Mouse (Mus musculus) brown adipose tissue, adult 24 weeks (tissue): Measurements from ENCODE around the gene Homer2. TPM values are rescaled to one million over a fixed set of nuclear protein-coding genes. Genes with fewer than 3 reads are reported as not detected.

Experiments used
- H3K27ac ChIP-seq: fragments of 200-500 bp; replicated peaks from 2 replicates; pipeline ENCODE4 v1.5.1; 2012; ENCODE audit warnings: low read depth, mild to moderate bottlenecking, low read length
- H3K4me1 ChIP-seq: fragments of 200-500 bp; 2 replicates; pipeline ENCODE4 v1.6.1; 2012; ENCODE audit warnings: low read length, mixed read lengths; ENCODE audit not compliant: control insufficient read depth, insufficient read depth, insufficient read length
- H3K4me3 ChIP-seq: fragments of 200-500 bp; 2 replicates; pipeline ENCODE4 v1.5.1; 2012; ENCODE audit warnings: low read depth, mild to moderate bottlenecking, low read length, moderate library complexity; ENCODE audit not compliant: insufficient read depth
- polyA plus RNA-seq: library from polyadenylated mRNA; stranded (reverse); fragments of >200 nt; gene quantifications from 2 replicates; pipeline ENCODE4 v1.2.4, GENCODE M21; 2012; ENCODE audit not compliant: missing spikeins, insufficient read depth, insufficient read length

Homer2 gene
- polyA plus RNA-seq = 1.0 and 1.1 TPM in 2 replicates

- H3K4me3 ChIP-seq = peak within 1 kb of the TSS; percentile 60
- H3K27ac ChIP-seq = no peak within 1 kb of the TSS
- no peaks in the 10 kb centered on the region for H3K4me1 ChIP-seq
These were observed at the start of gene Homer2 for GRCm38 (mm10) chr7:81707471-81708140. Homer2 (minus strand) TSS chr7:81707527.

- H3K27ac ChIP-seq = no peak overlapping the region
- no peaks in the 10 kb centered on the region for H3K4me1 ChIP-seq
- H3K4me3 ChIP-seq = no peak overlapping the region
These were observed 40.6 kb upstream of the Homer2 start for GRCm38 (mm10) chr7:81747956-81748355.

- no peaks in the 10 kb centered on the region for H3K4me1 ChIP-seq
- no peak overlapping the region for H3K4me3 ChIP-seq
- no peak overlapping the region for H3K27ac ChIP-seq
These were observed 36.8 kb upstream of the Homer2 start for GRCm38 (mm10) chr7:81744145-81744544.

GRCm38 (mm10) chr7:81740010-81740409, 32.7 kb upstream of the Homer2 start:
- H3K4me3 ChIP-seq = no peak overlapping the region
- H3K4me1 ChIP-seq = no peaks in the 10 kb centered on the region
- no peak overlapping the region for H3K27ac ChIP-seq

- Histone ChIP-seq H3K27ac (no peak overlapping the region), H3K4me3 (no peak overlapping the region), H3K4me1 (no peaks in the 10 kb centered on the region)
These were observed 31.5 kb upstream of the Homer2 start for GRCm38 (mm10) chr7:81738720-81739385.

- Histone ChIP-seq H3K4me1 (no peaks in the 10 kb centered on the region), H3K27ac (no peak overlapping the region), H3K4me3 (no peak overlapping the region)
These were observed 28.1 kb upstream of the Homer2 start for GRCm38 (mm10) chr7:81735300-81736048.

- H3K4me1 ChIP-seq = no peaks in the 10 kb centered on the region
These were observed 25.1 kb upstream of the Homer2 start for GRCm38 (mm10) chr7:81732183-81733089.

GRCm38 (mm10) chr7:81731181-81731651, 23.9 kb upstream of the Homer2 start:
- H3K27ac ChIP-seq = no peak overlapping the region

More at GRCm38 (mm10) chr7:81732183-81733089, 25.1 kb upstream of the Homer2 start:
- H3K27ac ChIP-seq = no peak overlapping the region
- H3K4me3 ChIP-seq = no peak overlapping the region

GRCm38 (mm10) chr7:81729787-81730186, 22.5 kb upstream of the Homer2 start:
- no peak overlapping the region for H3K27ac ChIP-seq
- no peak overlapping the region for H3K4me3 ChIP-seq
- H3K4me1 ChIP-seq = no peaks in the 10 kb centered on the region

More at GRCm38 (mm10) chr7:81731181-81731651, 23.9 kb upstream of the Homer2 start:
- no peaks in the 10 kb centered on the region for H3K4me1 ChIP-seq
- no peak overlapping the region for H3K4me3 ChIP-seq

- H3K27ac ChIP-seq = no peak overlapping the region
- H3K4me1 ChIP-seq = no peaks in the 10 kb centered on the region
- H3K4me3 ChIP-seq = no peak overlapping the region
These were observed 20.4 kb upstream of the Homer2 start for GRCm38 (mm10) chr7:81727716-81728115.

- no peak overlapping the region for H3K27ac ChIP-seq
- no peaks in the 10 kb centered on the region for H3K4me1 ChIP-seq
- no peak overlapping the region for H3K4me3 ChIP-seq
These were observed 19.3 kb upstream of the Homer2 start for GRCm38 (mm10) chr7:81726728-81727005.

GRCm38 (mm10) chr7:81725986-81726727, 18.8 kb upstream of the Homer2 start:
- Histone ChIP-seq H3K27ac (no peak overlapping the region), H3K4me3 (no peak overlapping the region)

GRCm38 (mm10) chr7:81723851-81724250, 16.5 kb upstream of the Homer2 start:
- Histone ChIP-seq H3K4me3 (no peak overlapping the region), H3K27ac (no peak overlapping the region), H3K4me1 (no peaks in the 10 kb centered on the region)

More at GRCm38 (mm10) chr7:81725986-81726727, 18.8 kb upstream of the Homer2 start:
- H3K4me1 ChIP-seq = no peaks in the 10 kb centered on the region

- Histone ChIP-seq H3K27ac (no peak overlapping the region), H3K4me3 (no peak overlapping the region), H3K4me1 (no peaks in the 10 kb centered on the region)
These were observed 13.9 kb upstream of the Homer2 start for GRCm38 (mm10) chr7:81721271-81721670.
